Mouse (Mus musculus) liver, embryonic 14.5 days (tissue): ENCODE results near the gene Ntm. TPM values are rescaled to one million over a fixed set of nuclear protein-coding genes. Genes with fewer than 3 reads are reported as not detected.

ENCODE experiments used
- ATAC-seq: fragments of 200-750 bp; cut with Nextera tagmentation; 2 replicates; pipeline ENCODE4 v1.8.0; 2017; ENCODE audit warnings: moderate number of reproducible peaks, mild to moderate bottlenecking, moderate library complexity; ENCODE audit not compliant: insufficient read depth
- DNase-seq, 3 experiments: peaks; one replicate each; pipeline ENCODE4 v3.0.0-alpha.2; 2012 to 2013; ENCODE audit warnings: low read depth in 3 of 3, low spot score in 3 of 3
- H3K27ac ChIP-seq: fragments of 300-500 bp; sonication (generic); 2 replicates; pipeline ENCODE4 v1.5.1; 2014; ENCODE audit warnings: moderate library complexity, mild to moderate bottlenecking, control low read depth, inconsistent platforms
- H3K27me3 ChIP-seq: fragments of 300-500 bp; sonication (generic); 2 replicates; pipeline ENCODE4 v1.6.1; 2014; ENCODE audit warnings: mild to moderate bottlenecking, low read length, moderate library complexity; ENCODE audit not compliant: control insufficient read depth, insufficient read depth
- H3K36me3 ChIP-seq: fragments of 300-500 bp; sonication (generic); replicated peaks from 2 replicates; pipeline ENCODE4 v1.6.1; 2014; ENCODE audit warnings: low read depth; ENCODE audit not compliant: control insufficient read depth, insufficient read depth
- H3K4me1 ChIP-seq, 2 experiments: fragments of 200-500 bp in 1 of 2; fragments of 300-500 bp in 1 of 2; sonication (generic) in 1 of 2; replicated peaks; 2 replicates each; pipeline ENCODE4 v1.6.1; 2012 to 2014; ENCODE audit warnings: antibody characterized with exemption in 1 of 2, inconsistent platforms in 1 of 2, low read length in 1 of 2; ENCODE audit not compliant: control insufficient read depth in 2 of 2, insufficient read depth in 2 of 2
- H3K4me2 ChIP-seq: fragments of 300-500 bp; sonication (generic); 2 replicates; pipeline ENCODE4 v1.6.1; 2014; ENCODE audit warnings: low read depth, mild to moderate bottlenecking, control low read depth, moderate library complexity
- H3K4me3 ChIP-seq, 2 experiments: fragments of 200-500 bp in 1 of 2; fragments of 300-500 bp in 1 of 2; sonication (generic) in 1 of 2; 2 replicates each; pipeline ENCODE4 v1.5.1; 2012 to 2014; ENCODE audit warnings: low read depth in 2 of 2, low read length in 2 of 2, mild to moderate bottlenecking in 2 of 2, control low read depth in 1 of 2, inconsistent platforms in 1 of 2, moderate library complexity in 1 of 2; ENCODE audit not compliant: insufficient read depth in 1 of 2
- H3K9ac ChIP-seq: fragments of 300-500 bp; sonication (generic); replicated peaks from 2 replicates; pipeline ENCODE4 v1.6.1; 2014; ENCODE audit warnings: mild to moderate bottlenecking, control low read depth, moderate library complexity
- H3K9me3 ChIP-seq: fragments of 300-500 bp; sonication (generic); 2 replicates; pipeline ENCODE4 v1.6.1; 2016; ENCODE audit warnings: low read length, mixed read lengths; ENCODE audit not compliant: control insufficient read depth
- CTCF ChIP-seq: IDR thresholded peaks from 2 replicates; pipeline ENCODE4 v1.5.1; 2016; ENCODE audit warnings: antibody characterized with exemption, low read depth, control low read depth
- EP300 ChIP-seq: IDR thresholded peaks from 2 replicates; pipeline ENCODE4 v1.6.1; 2016; ENCODE audit warnings: antibody characterized with exemption, low read depth
- WGBS: fragments of 180-500 bp; shearing (Covaris S2); extraction: QIAGEN DNeasy Blood & Tissue Kit; methylation state at CpG from one replicate; pipeline ENCODE4 v1.1.7; 2014; ENCODE audit not compliant: insufficient replicate concordance; 5-methylcytosine and 5-hydroxymethylcytosine counted together
- polyA plus RNA-seq, 2 experiments: library from polyadenylated mRNA; depleted of rRNA in 1 of 2; stranded (reverse) in 1 of 2; unstranded in 1 of 2; fragments of >200 nt; fragmentation: Nextera tagmentation in 1 of 2; extraction: Ambion mirVana in 1 of 2; gene quantifications; 2 replicates each; pipeline versions ENCODE4 v1.2.1 to v1.2.3; 2012 to 2014

The Ntm gene
- polyA plus RNA-seq, 2 experiments: 0.21 to 0.30 TPM

GRCm38 (mm10) chr9:29949041-29949440, 13.9 kb downstream of the Ntm start:
- H3K9ac ChIP-seq: no peak overlapping the region
- 58% methylated on average over 3 of the region's 3 CpGs for WGBS
- ATAC-seq (no peak), DNase-seq (no peak)
- no peaks in the 10 kb centered on the region for H3K9me3 ChIP-seq
- H3K4me3 ChIP-seq: no peak overlapping the region
- no peaks in the 10 kb centered on the region for H3K36me3 ChIP-seq
- H3K27ac ChIP-seq: no peak overlapping the region
- no peaks in the 10 kb centered on the region for H3K27me3 ChIP-seq
- TF ChIP-seq EP300 (no peak), CTCF (no peak)
- no peaks in the 10 kb centered on the region for H3K4me1 ChIP-seq
- H3K4me2 ChIP-seq: no peak overlapping the region

GRCm38 (mm10) chr9:29943209-29944070, 19.5 kb downstream of the Ntm start:
- H3K36me3 ChIP-seq: no peaks in the 10 kb centered on the region
- no peaks in the 10 kb centered on the region for H3K9me3 ChIP-seq
- TF ChIP-seq EP300 (no peak), CTCF (no peak)
- no peak overlapping the region for H3K4me2 ChIP-seq
- DNase-seq (no peak), ATAC-seq (no peak)
- H3K9ac ChIP-seq: no peak overlapping the region
- H3K4me3 ChIP-seq: no peak overlapping the region
- H3K27me3 ChIP-seq: no peaks in the 10 kb centered on the region
- 26% methylated on average over 20 of the region's 20 CpGs for WGBS
- H3K27ac ChIP-seq: no peak overlapping the region
- no peaks in the 10 kb centered on the region for H3K4me1 ChIP-seq

GRCm38 (mm10) chr9:29942183-29942952, 20.6 kb downstream of the Ntm start:
- no peak overlapping the region for H3K4me2 ChIP-seq
- H3K9me3 ChIP-seq: no peaks in the 10 kb centered on the region
- DNase-seq: no peak
- no peaks in the 10 kb centered on the region for H3K36me3 ChIP-seq
- H3K4me3 ChIP-seq: no peak overlapping the region
- ATAC-seq: no peak
- 49% methylated on average over 11 of the region's 11 CpGs for WGBS
- H3K9ac ChIP-seq: no peak overlapping the region
- H3K27me3 ChIP-seq: no peaks in the 10 kb centered on the region
- H3K27ac ChIP-seq: no peak overlapping the region
- no peaks in the 10 kb centered on the region for H3K4me1 ChIP-seq
- TF ChIP-seq CTCF (no peak), EP300 (no peak)

GRCm38 (mm10) chr9:29939517-29940034, 23.4 kb downstream of the Ntm start:
- no peaks in the 10 kb centered on the region for H3K27me3 ChIP-seq
- no peak overlapping the region for H3K4me3 ChIP-seq
- H3K4me2 ChIP-seq: no peak overlapping the region
- no peak for DNase-seq
- H3K9ac ChIP-seq: no peak overlapping the region
- 81% methylated on average over 16 of the region's 16 CpGs for WGBS
- ATAC-seq: no peak
- no peak for TF ChIP-seq CTCF
- TF ChIP-seq EP300: no peak
- no peaks in the 10 kb centered on the region for H3K9me3 ChIP-seq
- H3K36me3 ChIP-seq: no peaks in the 10 kb centered on the region
- H3K27ac ChIP-seq: no peak overlapping the region
- no peaks in the 10 kb centered on the region for H3K4me1 ChIP-seq

- Histone ChIP-seq H3K4me2 (no peak overlapping the region), H3K9me3 (no peaks in the 10 kb centered on the region), H3K4me1 (no peaks in the 10 kb centered on the region), H3K9ac (no peak overlapping the region), H3K4me3 (no peak overlapping the region), H3K36me3 (no peaks in the 10 kb centered on the region), H3K27ac (no peak overlapping the region), H3K27me3 (no peaks in the 10 kb centered on the region)
- no peak for ATAC-seq
- no peak for TF ChIP-seq EP300
- no peak for TF ChIP-seq CTCF
- no peak for DNase-seq
- 63% methylated on average over 4 of the region's 4 CpGs for WGBS
Observed at GRCm38 (mm10) chr9:29928796-29929195, 34.1 kb downstream of the Ntm start.
